Mouse (Mus musculus): ENCODE data around the gene Cmya5.
"Not testable (repeated sequence)": the region's sequence is repeated elsewhere in the genome, so short reads cannot be mapped to it uniquely, and the experiment has no call there.

The Cmya5 gene

GRCm38 (mm10) chr13:93117241-93117640 lies 27.3 kb downstream of the Cmya5 start:
- DNase-seq = no peak

GRCm38 (mm10) chr13:93102340-93103090 lies 42.0 kb downstream of the Cmya5 start:
- no peak for DNase-seq

GRCm38 (mm10) chr13:93098596-93098995 lies 45.9 kb downstream of the Cmya5 start:
- no peak for DNase-seq

GRCm38 (mm10) chr13:93096643-93097042 lies 47.9 kb downstream of the Cmya5 start:
- no peak for DNase-seq

GRCm38 (mm10) chr13:93095097-93095791 lies 49.3 kb downstream of the Cmya5 start:
- no peak for DNase-seq

GRCm38 (mm10) chr13:93094204-93094935 lies 50.2 kb downstream of the Cmya5 start:
- DNase-seq = no peak

GRCm38 (mm10) chr13:93093697-93094096 lies 50.8 kb downstream of the Cmya5 start:
- no peak for DNase-seq

- DNase-seq = no peak
Observed at GRCm38 (mm10) chr13:93092916-93093429, 51.6 kb downstream of the Cmya5 start.

- DNase-seq = no peak
Observed at GRCm38 (mm10) chr13:93091866-93092455, 52.6 kb downstream of the Cmya5 start.

- DNase-seq = no peak
Observed at GRCm38 (mm10) chr13:93091176-93091575, 53.3 kb downstream of the Cmya5 start.

GRCm38 (mm10) chr13:93089481-93089880 lies 55.0 kb downstream of the Cmya5 start:
- no peak for DNase-seq

GRCm38 (mm10) chr13:93085711-93086110 lies 58.8 kb downstream of the Cmya5 start:
- DNase-seq = no peak

- not testable (repeated sequence) for DNase-seq
Observed at GRCm38 (mm10) chr13:93082324-93082723, 62.2 kb downstream of the Cmya5 start.

GRCm38 (mm10) chr13:93080859-93081258 lies 63.7 kb downstream of the Cmya5 start:
- DNase-seq = no peak

GRCm38 (mm10) chr13:93074147-93074641 lies 70.3 kb downstream of the Cmya5 start:
- no peak for DNase-seq

GRCm38 (mm10) chr13:93073595-93073994 lies 70.9 kb downstream of the Cmya5 start:
- peak in 1 of 2 experiments; percentile 23 for DNase-seq

- no peak for DNase-seq
Observed at GRCm38 (mm10) chr13:93072871-93073411, 71.6 kb downstream of the Cmya5 start.

- no peak for DNase-seq
Observed at GRCm38 (mm10) chr13:93070406-93070805, 74.1 kb downstream of the Cmya5 start.

GRCm38 (mm10) chr13:93069481-93069880 lies 75.0 kb downstream of the Cmya5 start:
- no peak for DNase-seq

GRCm38 (mm10) chr13:93068353-93068752 lies 76.2 kb downstream of the Cmya5 start:
- DNase-seq = no peak

GRCm38 (mm10) chr13:93062860-93063636 lies 81.5 kb downstream of the Cmya5 start:
- DNase-seq = peak; percentile 28 to 38

GRCm38 (mm10) chr13:93061311-93061710 lies 83.2 kb downstream of the Cmya5 start:
- DNase-seq = no peak
